Mouse (Mus musculus): ENCODE measurements around the gene Ankrd33b.

DNA sequence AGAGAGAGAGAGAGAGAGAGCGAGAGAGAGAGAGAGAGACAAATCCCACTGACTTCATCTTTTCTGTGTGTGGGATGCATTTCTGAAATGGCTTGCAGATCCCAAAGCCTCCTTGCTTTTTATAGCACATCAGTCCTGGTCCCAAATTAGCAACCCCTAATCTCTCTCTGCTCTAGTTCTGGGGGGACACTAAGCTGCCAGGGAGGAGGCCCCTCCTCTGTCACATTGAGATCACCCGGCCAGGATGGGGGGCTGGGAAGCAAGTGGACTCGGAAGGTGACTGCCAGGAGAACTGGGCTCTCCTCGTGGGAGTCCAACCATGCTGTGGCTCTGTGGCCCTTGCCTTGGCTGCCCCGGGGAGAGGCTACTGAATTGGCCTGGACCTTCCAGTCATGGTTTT, 29.2 kb upstream of the Ankrd33b start:
- TF ChIP-seq CTCF (conservative IDR thresholded peaks at IDR 0.05; ENCODE audit: low read length) = no peak
- no peak for TF ChIP-seq NANOG (IDR thresholded peaks at IDR 0.05; ENCODE audit: borderline replicate concordance, low read length)
- no peak for TF ChIP-seq POU5F1 (IDR thresholded peaks at IDR 0.05; ENCODE audit: borderline replicate concordance, low read length)
